Mouse (Mus musculus) adrenal gland, adult (tissue): Measurements from ENCODE around the gene Tmem44.
A peak's percentile ranks its signal among the peaks of the same experiment; 100 is the strongest.

ENCODE experiments used
- DNase-seq, 2 experiments: peaks; one replicate each; pipeline ENCODE4 v3.0.0; 2022 to 2023; ENCODE audit warnings: low spot score in 1 of 2; ENCODE audit not compliant: inconsistent age in 2 of 2

Tmem44 gene

GRCm38 (mm10) chr16:30520361-30520823, 30.2 kb downstream of the Tmem44 start:
- DNase-seq = peak; percentile 77 to 95

DNA sequence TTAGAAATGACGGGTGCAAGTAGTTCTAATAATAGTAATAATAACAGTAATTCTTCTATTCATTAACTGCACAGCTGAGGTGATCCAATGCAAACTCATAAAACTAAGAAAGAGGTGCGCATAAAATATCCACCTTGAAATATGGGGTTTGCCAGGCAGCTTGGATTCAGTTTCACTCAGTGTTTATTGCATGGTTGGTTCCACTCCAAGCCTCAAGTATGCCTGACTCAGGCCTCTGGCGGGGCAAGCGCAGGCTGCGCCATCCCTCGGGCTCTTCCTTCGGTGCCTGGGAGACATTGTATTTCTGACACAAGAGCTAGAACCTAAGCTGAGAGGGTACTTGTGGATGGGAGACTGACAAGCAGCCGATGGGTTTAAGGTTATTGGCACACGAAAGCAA, 32.0 kb downstream of the Tmem44 start:
- peak; percentile 59 to 62 for DNase-seq

DNA sequence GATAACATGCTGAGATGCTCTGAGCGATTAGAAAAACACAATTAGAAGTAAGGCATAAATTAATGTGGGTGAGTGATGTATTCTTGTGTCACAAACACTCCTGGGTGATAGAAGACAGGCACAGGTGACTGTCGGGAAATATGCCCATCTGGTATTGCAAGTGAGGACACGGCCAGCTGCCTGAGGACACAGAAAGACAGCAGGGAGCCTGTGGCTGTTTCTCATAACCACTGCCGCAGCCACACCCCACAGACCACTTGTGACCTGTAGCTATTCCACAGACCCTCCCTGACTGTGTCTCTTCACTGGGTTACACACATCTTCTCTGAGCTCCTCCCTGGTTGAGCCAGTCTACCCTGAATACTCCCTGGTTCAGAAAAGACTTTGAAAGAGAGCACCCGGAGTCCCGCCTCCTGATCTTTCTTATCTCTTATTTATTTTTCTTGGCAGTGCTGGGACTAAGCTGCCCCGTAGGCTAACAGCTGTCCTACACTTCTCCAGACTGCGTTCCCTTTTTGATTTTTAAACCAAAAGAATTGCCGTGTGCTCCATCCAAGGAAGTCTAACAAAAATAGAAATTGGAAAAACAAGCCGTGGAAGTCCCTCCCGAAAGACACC, 32.9 kb downstream of the Tmem44 start:
- DNase-seq = peak; percentile 73 to 84

GRCm38 (mm10) chr16:30516993-30517392, 33.6 kb downstream of the Tmem44 start:
- DNase-seq = peak in 1 of 2 experiments; percentile 34

DNA sequence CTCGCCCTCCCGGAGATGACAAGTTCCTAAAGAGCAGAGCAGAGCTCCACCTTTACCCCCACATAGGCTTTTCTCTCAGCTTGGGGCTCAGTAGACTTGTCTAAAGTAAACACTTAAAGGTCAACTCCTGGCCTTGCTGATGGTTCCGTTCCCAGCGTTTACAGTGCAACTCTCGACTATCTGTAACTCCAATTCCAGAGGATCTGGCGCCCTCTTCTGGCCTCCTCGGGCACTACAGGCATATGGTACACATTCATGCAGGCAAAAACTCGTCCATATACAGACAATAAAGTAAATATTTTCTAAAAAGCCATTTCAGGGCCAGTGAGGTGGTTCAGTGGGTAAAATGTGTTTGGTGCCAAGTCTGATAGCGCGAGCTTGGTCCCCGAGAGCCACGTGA, 35.2 kb downstream of the Tmem44 start:
- peak in 1 of 2 experiments; percentile 68 for DNase-seq

DNA sequence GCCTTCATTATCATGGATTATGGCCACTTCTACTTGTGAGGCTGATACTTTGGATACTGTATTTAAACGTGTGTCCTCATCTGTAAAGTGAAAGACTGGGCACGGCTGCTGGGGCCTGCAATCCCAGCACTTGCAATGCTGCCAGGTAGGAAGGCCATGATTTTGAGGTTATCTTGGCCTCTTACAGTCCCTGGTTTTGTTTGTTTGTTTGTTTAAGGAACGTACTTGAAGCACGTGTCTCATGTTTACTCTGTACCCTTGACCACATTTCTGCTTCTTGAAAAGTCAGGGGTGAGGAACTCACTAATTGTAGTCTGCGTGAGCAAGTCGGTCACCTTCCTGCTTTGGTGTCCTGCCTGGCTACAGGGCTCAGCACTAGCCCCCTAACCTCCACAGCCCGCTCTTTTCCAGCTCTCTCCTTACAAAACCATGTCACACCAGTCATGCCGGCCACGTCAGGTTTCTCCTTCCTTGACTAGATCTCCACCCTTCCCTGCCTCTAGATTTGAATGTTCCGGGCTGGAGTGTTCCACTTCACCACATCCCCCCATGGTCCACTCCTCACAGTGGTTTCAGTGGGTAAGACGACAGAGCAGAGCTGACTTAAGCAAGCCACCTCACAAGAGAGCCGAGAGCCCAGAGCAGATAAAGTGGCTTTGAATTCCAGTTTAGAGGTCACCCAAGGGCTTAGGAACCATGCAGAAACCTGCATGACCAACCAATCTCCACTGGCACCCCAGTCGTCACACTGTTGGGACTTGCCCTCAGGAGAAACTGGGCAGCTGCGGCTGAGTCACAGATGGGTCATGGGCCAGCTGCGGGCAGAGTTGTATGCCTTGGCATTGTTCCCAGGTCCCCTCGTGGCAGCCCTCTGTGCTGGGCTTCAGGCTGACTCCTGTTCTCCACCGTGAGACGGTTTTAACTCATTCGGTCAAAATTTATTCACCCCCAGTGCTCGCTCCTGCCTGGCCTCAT, 37.3 kb downstream of the Tmem44 start:
- peak; percentile 87 to 90 for DNase-seq

DNA sequence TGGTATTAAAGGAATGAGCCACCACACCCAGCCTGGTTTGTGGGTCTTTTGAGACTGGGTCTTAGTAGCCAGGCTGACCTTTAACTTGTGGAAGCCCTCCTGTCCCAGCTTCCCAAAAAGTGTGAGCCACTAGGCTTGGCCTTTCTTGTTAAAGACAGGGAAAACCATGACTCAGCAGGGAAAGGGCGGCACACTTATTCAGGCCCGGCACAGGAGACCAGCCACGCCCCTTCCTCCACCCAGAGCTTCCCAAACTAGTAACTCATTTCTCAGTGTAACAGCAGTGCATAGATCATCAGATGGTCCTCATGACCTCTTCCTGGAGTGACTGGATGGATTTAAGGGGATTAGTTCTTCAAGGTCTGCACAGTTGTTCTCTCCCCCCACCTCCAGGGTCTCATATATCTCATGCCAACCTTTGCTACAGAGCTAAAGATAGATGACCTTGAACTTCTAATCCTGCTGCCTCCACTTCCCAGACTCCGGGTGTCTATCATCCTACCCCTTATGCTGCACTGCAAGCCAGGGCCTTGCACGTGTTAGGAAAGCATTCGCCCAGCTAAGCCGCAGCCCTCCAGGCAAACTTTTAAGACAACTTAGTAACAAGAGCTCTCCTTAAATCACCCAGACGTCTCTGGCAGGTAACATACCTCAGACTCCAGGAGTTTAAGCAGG, 38.1 kb downstream of the Tmem44 start:
- peak; percentile 88 to 91 for DNase-seq

DNA sequence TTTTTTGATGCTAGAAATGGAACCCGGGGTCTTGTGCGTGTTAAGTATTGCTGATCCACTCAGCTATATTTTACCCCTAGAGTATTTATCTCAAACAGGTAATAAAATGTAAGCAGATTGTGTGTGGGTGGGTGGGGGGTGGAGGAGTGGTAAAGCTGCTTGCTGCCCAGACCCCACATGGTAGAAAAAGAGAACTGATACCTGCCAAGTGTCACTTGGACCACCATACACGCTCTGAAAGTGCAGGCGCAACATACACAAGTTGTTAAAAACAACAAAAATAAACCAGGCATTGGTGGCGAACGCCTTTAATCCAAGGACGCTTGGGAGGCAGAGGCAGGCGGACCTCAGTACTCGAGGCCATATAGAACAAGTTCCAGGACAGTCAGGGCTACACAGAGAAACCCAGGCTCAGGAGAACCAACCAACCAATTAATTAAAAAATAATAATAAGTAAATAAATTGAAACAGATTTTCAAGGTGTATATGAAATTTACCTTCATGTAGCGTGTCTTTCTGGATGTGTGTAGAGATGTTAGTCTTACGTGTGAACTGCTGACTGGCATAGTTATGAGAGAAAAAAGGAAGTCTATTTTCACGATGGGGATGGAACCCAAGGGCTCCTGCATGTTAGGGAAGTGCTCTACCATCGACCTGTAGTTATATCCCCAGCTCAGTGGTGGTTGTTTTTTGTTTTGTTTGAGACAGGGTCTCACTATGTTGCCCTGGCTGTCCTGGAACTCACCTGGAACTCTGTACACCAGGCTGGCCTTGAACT, 38.9 kb downstream of the Tmem44 start:
- DNase-seq = peak in 1 of 2 experiments; percentile 46

- DNase-seq = peak; percentile 91 to 96
Measured at GRCm38 (mm10) chr16:30510504-30511451, 39.9 kb downstream of the Tmem44 start.

- DNase-seq = no peak
Measured at GRCm38 (mm10) chr16:30510091-30510490, 40.6 kb downstream of the Tmem44 start.

DNA sequence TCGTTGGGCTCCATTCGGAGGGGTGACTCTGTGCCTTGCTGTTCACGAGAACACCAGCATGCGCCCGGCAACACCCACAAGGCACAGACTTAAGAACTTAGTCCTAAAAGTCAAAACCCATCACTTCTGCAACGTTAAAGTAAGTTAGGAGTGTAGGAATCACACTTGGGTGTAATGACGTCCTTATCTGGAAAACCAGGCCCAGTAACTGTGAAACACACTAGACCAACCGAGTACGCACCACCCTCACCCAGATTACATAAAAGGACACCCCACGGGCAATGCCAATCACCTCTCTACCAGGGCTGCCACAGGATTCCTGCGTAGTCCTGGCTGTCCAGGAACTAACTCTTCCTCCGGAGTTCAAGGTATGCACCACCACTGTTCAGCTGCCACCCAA, 41.3 kb downstream of the Tmem44 start:
- DNase-seq = peak in 1 of 2 experiments; percentile 17

- DNase-seq = no peak
Measured at GRCm38 (mm10) chr16:30508738-30509137, 41.9 kb downstream of the Tmem44 start.

GRCm38 (mm10) chr16:30507120-30507519, 43.5 kb downstream of the Tmem44 start:
- peak in 1 of 2 experiments; percentile 26 for DNase-seq

DNA sequence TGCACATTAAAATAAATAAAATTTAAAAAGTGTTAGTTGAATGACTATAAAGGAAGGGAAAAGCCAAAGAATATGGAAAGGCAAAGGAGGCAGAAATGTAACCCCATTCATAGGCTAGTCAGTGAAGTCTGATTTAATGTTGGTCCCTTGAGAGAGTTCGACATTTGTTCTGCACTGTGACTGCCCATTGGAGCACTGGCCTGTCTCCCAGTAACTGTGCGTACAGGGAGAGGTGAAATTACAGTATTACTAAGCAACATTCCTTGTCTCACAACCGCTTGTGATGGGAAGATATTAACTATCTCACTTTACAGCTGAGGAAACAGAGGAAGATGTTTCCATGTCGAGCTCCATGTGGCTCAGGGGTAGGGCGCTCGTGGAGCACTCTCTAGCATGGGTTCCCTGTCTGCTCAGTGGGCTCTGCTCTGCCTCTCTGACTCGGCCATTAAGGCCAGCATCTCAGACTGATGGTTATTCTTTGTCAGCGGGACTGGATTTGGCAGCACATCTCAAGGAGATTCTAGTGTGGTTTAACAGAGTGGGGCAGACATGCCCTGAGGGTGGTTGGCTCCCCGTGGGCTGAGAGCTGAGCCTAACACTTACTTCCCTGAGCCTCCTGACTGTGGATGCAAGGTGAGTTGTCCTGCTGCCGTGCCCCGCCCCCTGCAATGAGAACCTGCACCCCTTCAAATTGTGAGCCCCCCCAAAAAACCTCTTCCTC, 45.2 kb downstream of the Tmem44 start:
- peak in 1 of 2 experiments; percentile 37 for DNase-seq

DNA sequence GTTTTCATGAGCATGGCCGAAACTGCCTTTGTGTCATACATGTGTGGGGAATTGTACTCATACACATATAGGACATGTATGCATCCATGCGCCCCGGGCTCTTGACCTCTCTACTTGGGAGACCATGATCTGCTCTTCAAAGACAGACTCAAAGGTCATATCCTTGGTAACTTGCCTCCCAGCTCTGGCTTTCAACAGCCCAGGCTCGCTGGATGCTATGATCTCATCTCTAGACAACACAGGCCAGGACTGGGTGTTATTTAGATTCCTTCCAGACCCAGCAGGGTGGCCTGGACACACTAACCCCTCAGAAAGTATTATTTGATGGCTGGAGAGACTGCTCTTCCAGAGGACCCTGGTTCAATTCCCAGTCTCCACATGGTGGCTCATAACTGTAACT, 45.8 kb downstream of the Tmem44 start:
- peak; percentile 66 to 82 for DNase-seq

DNA sequence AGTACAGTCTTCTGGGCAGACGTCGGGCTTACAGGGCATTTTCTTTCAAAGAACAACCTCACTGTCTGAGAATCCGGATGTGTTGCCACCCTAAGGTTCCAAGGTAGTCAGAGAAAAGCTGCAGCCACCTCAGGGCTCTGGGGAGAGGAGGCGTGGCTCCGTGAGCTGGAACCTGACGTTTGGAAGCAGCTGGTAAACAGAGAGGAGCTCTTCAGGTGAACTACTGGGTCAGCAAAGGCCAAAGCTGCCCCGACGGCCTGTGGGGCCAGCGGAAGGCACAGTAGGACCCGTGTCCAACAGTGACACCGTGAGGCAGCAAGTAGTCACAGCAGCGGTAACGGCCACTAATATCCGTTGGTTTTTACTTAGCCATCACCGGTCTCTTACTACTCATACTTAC, 46.7 kb downstream of the Tmem44 start:
- DNase-seq = peak; percentile 67 to 85

- DNase-seq = peak; percentile 72 to 85
Measured at GRCm38 (mm10) chr16:30502221-30502891, 48.3 kb downstream of the Tmem44 start.

DNA sequence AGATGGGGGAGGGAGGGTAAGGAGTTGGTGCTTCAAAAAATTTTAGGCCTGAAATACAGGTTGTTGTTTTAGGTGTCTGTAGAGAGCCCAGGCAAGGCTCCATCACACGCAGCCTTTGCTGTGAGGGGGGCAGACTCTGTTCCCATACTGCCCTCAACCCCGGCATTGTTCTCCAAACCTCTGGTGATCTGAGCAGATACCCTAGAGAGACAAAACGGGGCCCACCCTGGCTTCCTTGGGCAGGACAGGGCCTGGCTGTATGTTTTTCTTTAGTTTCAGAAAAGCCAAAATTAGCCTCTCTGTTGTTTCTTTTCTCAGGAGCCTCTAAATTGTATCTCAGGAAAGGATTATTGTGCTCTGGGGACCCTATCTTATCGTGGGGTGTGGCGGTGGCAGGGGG, 49.0 kb downstream of the Tmem44 start:
- peak in 1 of 2 experiments; percentile 34 for DNase-seq
